Mouse (Mus musculus) lung, embryonic 14.5 days (tissue): ENCODE measurements around the gene Spindoc. TPM values are rescaled to one million over a fixed set of nuclear protein-coding genes. Genes with fewer than 3 reads are reported as not detected.

Experiments
- ATAC-seq: fragments of 200-750 bp; cut with Nextera tagmentation; 2 replicates; pipeline ENCODE4 v1.8.0; 2017; ENCODE audit warnings: mild to moderate bottlenecking, moderate TSS enrichment, moderate library complexity; ENCODE audit not compliant: insufficient read depth
- DNase-seq: peaks from one replicate; pipeline ENCODE4 v3.0.0-alpha.2; 2015
- H3K27ac ChIP-seq: fragments of 300-500 bp; sonication (generic); 2 replicates; pipeline ENCODE4 v1.5.1; 2014; ENCODE audit warnings: low read depth, mild to moderate bottlenecking, moderate library complexity
- H3K27me3 ChIP-seq: fragments of 300-500 bp; sonication (generic); 2 replicates; pipeline ENCODE4 v1.6.1; 2014; ENCODE audit warnings: low read length, control low read depth; ENCODE audit not compliant: insufficient read depth
- H3K36me3 ChIP-seq: fragments of 300-500 bp; sonication (generic); 2 replicates; pipeline ENCODE4 v1.6.1; 2014; ENCODE audit warnings: control low read depth; ENCODE audit not compliant: insufficient read depth
- H3K4me1 ChIP-seq: fragments of 300-500 bp; sonication (generic); 2 replicates; pipeline ENCODE4 v1.6.1; 2014; ENCODE audit warnings: antibody characterized with exemption, control low read depth; ENCODE audit not compliant: insufficient read depth
- H3K4me2 ChIP-seq: fragments of 300-500 bp; sonication (generic); 2 replicates; pipeline ENCODE4 v1.6.1; 2014; ENCODE audit warnings: mild to moderate bottlenecking
- H3K4me3 ChIP-seq: fragments of 300-500 bp; sonication (generic); 2 replicates; pipeline ENCODE4 v1.5.1; 2014; ENCODE audit warnings: low read depth, low read length
- H3K9ac ChIP-seq: fragments of 300-500 bp; sonication (generic); 2 replicates; pipeline ENCODE4 v1.6.1; 2014
- H3K9me3 ChIP-seq: fragments of 300-500 bp; sonication (generic); 2 replicates; pipeline ENCODE4 v1.6.1; 2016; ENCODE audit warnings: low read depth, low read length, control low read depth
- CTCF ChIP-seq: IDR thresholded peaks from 2 replicates; pipeline ENCODE4 v1.5.1; 2016; ENCODE audit warnings: antibody characterized with exemption, low read depth
- WGBS: fragments of 180-500 bp; shearing (Covaris S2); extraction: QIAGEN DNeasy Blood & Tissue Kit; methylation state at CpG from one replicate; pipeline ENCODE4 v1.1.7; 2014; 5-methylcytosine and 5-hydroxymethylcytosine counted together
- microRNA-seq: library from miRNA; unstranded; fragments of <30 nt; microRNA quantifications from one replicate; pipeline ENCODE4, GENCODE M21; 2016; ENCODE audit warnings: borderline number of aligned reads
- polyA plus RNA-seq: library from polyadenylated mRNA; unstranded; fragments of >200 nt; fragmentation: Nextera tagmentation; extraction: Ambion mirVana; gene quantifications from 2 replicates; pipeline ENCODE4 v1.2.1, GENCODE M21; 2014

The Spindoc gene
- polyA plus RNA-seq, 1 experiment from 2014 or later, result 26.8 TPM

DNA sequence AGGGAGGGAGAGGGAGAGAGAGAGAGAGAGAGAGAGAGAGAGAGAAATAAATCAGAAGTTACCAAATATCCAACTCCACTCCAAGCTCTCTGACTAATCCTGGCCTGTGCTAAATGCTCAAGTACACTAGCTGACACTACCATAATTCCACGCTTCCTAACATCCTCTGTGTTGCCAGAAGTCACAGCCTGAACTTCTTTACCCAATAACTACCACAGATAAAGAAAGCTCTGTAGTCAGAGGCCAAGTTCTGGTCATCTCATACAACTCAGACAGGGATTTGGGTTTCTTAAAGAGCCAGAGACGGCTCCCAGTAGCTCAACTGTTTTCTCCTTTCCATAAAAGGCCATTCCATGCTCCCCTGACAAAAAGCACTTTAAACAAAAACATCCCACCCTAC is 78.0 kb downstream of the Spindoc start:
- Histone ChIP-seq H3K4me1 (peaks cover 8% of the 10 kb centered on the region), H3K9ac (no peak overlapping the region), H3K4me2 (no peak overlapping the region), H3K36me3 (no peaks in the 10 kb centered on the region), H3K4me3 (no peak overlapping the region), H3K9me3 (no peaks in the 10 kb centered on the region), H3K27ac (peak overlapping the region; percentile 38; the same call in 1 of the 2 replicates), H3K27me3 (no peaks in the 10 kb centered on the region)
- ATAC-seq, result no peak
- DNase-seq, result peak; percentile 20
- TF ChIP-seq CTCF, result no peak
- 47% methylated on average over 2 of the region's 2 CpGs for WGBS

Small RNAs within 50 kb of the gene (microRNA-seq; reads per million reads assigned to microRNA genes)
- 1.2 reads per million for gene Mir6991

Other genes with a start within 250 kb of the Spindoc start
- gene Otub1, start 176.7 kb downstream of the Spindoc start, polyA plus RNA-seq, result 206 and 221 TPM in 2 replicates
- 917 and 922 TPM in 2 replicates for gene Cox8a, start 165.4 kb downstream of the Spindoc start, polyA plus RNA-seq
- gene Naa40, start 141.8 kb downstream of the Spindoc start, polyA plus RNA-seq, result 64.9 and 65.8 TPM in 2 replicates
- 6.0 and 7.9 TPM in 2 replicates for gene Rcor2, start 115.7 kb downstream of the Spindoc start, polyA plus RNA-seq
- gene Mark2, start 41.1 kb downstream of the Spindoc start, polyA plus RNA-seq, result 49.2 and 57.8 TPM in 2 replicates
- 8.6 and 9.5 TPM in 2 replicates for gene 2700081O15Rik, start 34.6 kb upstream of the Spindoc start, polyA plus RNA-seq
- 107 and 112 TPM in 2 replicates for gene Rtn3, start 100.3 kb upstream of the Spindoc start, polyA plus RNA-seq
- gene Atl3, start 111.0 kb upstream of the Spindoc start, polyA plus RNA-seq, result 20.8 and 25.0 TPM in 2 replicates
- 10.4 and 12.5 TPM in 2 replicates for gene Pla2g16, start 174.5 kb upstream of the Spindoc start, polyA plus RNA-seq
- gene Lgals12, start 224.2 kb upstream of the Spindoc start, polyA plus RNA-seq, result 1.5 TPM in 2 replicates
- not detected in 2 replicates for gene Hrasls5, start 229.5 kb upstream of the Spindoc start, polyA plus RNA-seq